Mouse (Mus musculus): ENCODE results near the gene Nol9. TPM values are rescaled to one million over a fixed set of nuclear protein-coding genes. Genes with fewer than 3 reads are reported as not detected.

The Nol9 gene
- polyA plus RNA-seq, 1 experiment from 2014 or later: 22.7 TPM

DNA sequence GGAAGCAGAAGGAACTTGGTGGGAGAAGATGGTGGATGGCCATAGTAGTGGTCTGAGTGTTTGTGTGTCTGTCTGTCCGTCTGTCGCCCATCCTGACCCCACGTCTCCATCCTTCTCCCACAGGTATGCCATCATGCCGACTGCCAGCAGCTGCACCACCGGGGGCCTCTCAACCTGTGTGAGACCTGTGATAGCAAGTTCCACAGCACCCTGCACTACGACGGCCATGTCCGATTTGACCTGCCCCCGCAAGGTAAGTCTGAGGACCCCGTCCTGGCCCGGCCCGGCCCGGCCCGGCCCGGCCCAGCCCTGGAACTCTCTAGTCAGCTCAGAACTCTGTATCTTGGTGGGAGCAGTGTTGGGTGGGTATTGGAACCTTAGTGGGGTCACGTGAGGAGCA lies 62.8 kb downstream of the Nol9 start:
- no peak for ATAC-seq (ENCODE audit: low read depth)
- Histone ChIP-seq H3K27ac (ENCODE audit: low read length) (peak overlapping the region; percentile 61; the same call in 1 of the 2 replicates), H3K9ac (ENCODE audit: low read length) (peak overlapping the region; percentile 40; the same call in 1 of the 2 replicates), H3K4me1 (replicated peaks; ENCODE audit: control insufficient read depth, insufficient read depth, low read length) (peaks cover 22% of the 10 kb centered on the region), H3K9me3 (ENCODE audit: control insufficient read depth, low read length) (no peaks in the 10 kb centered on the region), H3K27me3 (ENCODE audit: control insufficient read depth, insufficient read depth, low read depth, low read length) (no peaks in the 10 kb centered on the region), H3K4me3 (ENCODE audit: low read length) (no peak overlapping the region), H3K4me2 (ENCODE audit: low read depth, low read length) (no peak overlapping the region), H3K36me3 (ENCODE audit: control insufficient read depth, insufficient read depth, low read length) (peaks cover 24% of the 10 kb centered on the region)
- 91% methylated on average over 16 of the region's 16 CpGs for WGBS

DNA sequence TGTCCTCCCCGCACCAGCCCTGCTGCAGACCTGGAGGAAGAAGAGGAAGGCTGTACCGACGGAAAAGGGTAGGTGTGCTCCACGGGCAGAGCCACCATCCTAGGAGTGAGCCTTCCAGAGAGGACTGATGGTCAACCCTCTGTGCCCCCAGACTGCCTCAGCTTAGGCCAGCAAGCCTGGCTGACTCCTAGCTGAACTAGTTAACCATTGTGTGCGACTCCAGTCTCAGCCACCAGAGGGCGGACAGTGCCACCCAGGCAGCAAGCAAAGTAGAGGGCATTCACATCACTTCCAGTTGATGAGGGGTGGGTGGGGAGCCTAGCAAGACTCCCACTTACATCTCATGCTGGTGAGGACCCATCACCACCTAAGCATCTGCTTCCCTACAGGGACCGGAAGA lies 63.9 kb downstream of the Nol9 start:
- H3K4me2 ChIP-seq (ENCODE audit: low read depth, low read length): no peak overlapping the region
- no peak overlapping the region for H3K9ac ChIP-seq (ENCODE audit: low read length)
- H3K27ac ChIP-seq (ENCODE audit: low read length): no peak overlapping the region
- no peaks in the 10 kb centered on the region for H3K27me3 ChIP-seq (ENCODE audit: control insufficient read depth, insufficient read depth, low read depth, low read length)
- WGBS: 37% methylated on average over 7 of the region's 7 CpGs
- peaks cover 21% of the 10 kb centered on the region for H3K4me1 ChIP-seq (replicated peaks; ENCODE audit: control insufficient read depth, insufficient read depth, low read length)
- no peak for ATAC-seq (ENCODE audit: low read depth)
- H3K36me3 ChIP-seq (ENCODE audit: control insufficient read depth, insufficient read depth, low read length): peaks cover 24% of the 10 kb centered on the region
- no peaks in the 10 kb centered on the region for H3K9me3 ChIP-seq (ENCODE audit: control insufficient read depth, low read length)
- H3K4me3 ChIP-seq (ENCODE audit: low read length): no peak overlapping the region

- H3K27ac ChIP-seq (ENCODE audit: low read length): peak overlapping the region; percentile 6; the same call in 1 of the 2 replicates
- WGBS: 56% methylated on average over 9 of the region's 9 CpGs
- H3K9me3 ChIP-seq (ENCODE audit: control insufficient read depth, low read length): no peaks in the 10 kb centered on the region
Observed at GRCm38 (mm10) chr4:152106746-152107145, 67.6 kb downstream of the Nol9 start.

DNA sequence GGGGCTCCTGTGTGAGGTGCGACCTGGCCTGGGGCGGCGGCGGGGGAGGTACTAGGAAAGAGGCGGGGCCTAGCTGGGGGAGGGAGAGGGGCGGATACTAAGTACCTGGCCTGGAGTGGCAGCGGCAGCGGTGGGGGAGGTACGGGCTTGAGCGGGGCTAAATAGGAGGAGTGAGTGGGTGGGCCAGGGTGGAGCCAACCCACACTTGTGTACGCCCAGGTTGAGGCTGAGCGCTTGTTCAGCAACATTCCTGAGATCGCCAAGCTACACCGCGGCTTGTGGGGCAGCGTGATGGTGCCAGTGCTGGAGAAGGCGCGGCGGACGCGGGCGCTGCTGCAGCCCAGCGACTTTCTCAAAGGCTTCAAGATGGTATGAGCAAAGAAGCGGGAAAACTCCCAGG lies 68.4 kb downstream of the Nol9 start:
- Histone ChIP-seq H3K4me3 (ENCODE audit: low read length) (peak overlapping the region; percentile 39), H3K27me3 (ENCODE audit: control insufficient read depth, insufficient read depth, low read depth, low read length) (no peaks in the 10 kb centered on the region), H3K9ac (ENCODE audit: low read length) (peak overlapping the region; percentile 44; the same call in 1 of the 2 replicates), H3K36me3 (ENCODE audit: control insufficient read depth, insufficient read depth, low read length) (peaks cover 33% of the 10 kb centered on the region), H3K4me2 (ENCODE audit: low read depth, low read length) (peak overlapping the region; percentile 60), H3K9me3 (ENCODE audit: control insufficient read depth, low read length) (no peaks in the 10 kb centered on the region), H3K27ac (ENCODE audit: low read length) (peak overlapping the region; percentile 87), H3K4me1 (replicated peaks; ENCODE audit: control insufficient read depth, insufficient read depth, low read length) (peaks cover 13% of the 10 kb centered on the region)
- ATAC-seq (ENCODE audit: low read depth): peak; percentile 92
- WGBS: 16% methylated on average over 24 of the region's 24 CpGs

More at GRCm38 (mm10) chr4:152106746-152107145, 67.6 kb downstream of the Nol9 start:
- Histone ChIP-seq H3K4me3 (ENCODE audit: low read length) (no peak overlapping the region), H3K27me3 (ENCODE audit: control insufficient read depth, insufficient read depth, low read depth, low read length) (no peaks in the 10 kb centered on the region), H3K9ac (ENCODE audit: low read length) (no peak overlapping the region), H3K4me1 (replicated peaks; ENCODE audit: control insufficient read depth, insufficient read depth, low read length) (peaks cover 14% of the 10 kb centered on the region), H3K36me3 (ENCODE audit: control insufficient read depth, insufficient read depth, low read length) (peaks cover 35% of the 10 kb centered on the region), H3K4me2 (ENCODE audit: low read depth, low read length) (no peak overlapping the region)
- no peak for ATAC-seq (ENCODE audit: low read depth)

DNA sequence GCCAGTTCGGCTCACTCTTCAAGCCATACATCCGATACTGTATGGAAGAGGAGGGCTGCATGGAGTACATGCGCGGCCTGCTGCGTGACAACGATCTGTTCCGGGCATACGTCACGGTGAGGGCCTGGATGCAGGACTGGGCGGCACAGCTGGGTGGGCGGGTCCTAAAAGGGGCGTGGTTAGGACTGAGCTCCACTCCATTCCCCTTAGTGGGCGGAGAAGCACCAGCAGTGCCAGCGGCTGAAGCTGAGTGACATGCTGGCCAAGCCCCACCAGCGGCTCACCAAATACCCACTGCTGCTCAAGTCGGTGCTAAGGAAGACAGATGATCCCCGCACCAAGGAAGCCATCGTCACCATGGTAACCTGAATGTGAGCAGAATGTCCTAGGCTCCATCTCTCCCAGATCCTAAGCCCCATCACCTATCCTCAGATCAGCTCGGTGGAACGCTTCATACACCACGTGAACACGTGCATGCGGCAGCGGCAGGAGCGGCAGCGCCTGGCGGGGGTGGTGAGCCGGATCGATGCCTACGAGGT lies 68.9 kb downstream of the Nol9 start:
- Histone ChIP-seq H3K36me3 (ENCODE audit: control insufficient read depth, insufficient read depth, low read length) (peaks cover 31% of the 10 kb centered on the region), H3K9me3 (ENCODE audit: control insufficient read depth, low read length) (no peaks in the 10 kb centered on the region), H3K9ac (ENCODE audit: low read length) (peak overlapping the region; percentile 44; the same call in 1 of the 2 replicates), H3K4me2 (ENCODE audit: low read depth, low read length) (peak overlapping the region; percentile 60), H3K4me3 (ENCODE audit: low read length) (peak overlapping the region; percentile 39), H3K27me3 (ENCODE audit: control insufficient read depth, insufficient read depth, low read depth, low read length) (no peaks in the 10 kb centered on the region), H3K4me1 (replicated peaks; ENCODE audit: control insufficient read depth, insufficient read depth, low read length) (peaks cover 13% of the 10 kb centered on the region), H3K27ac (ENCODE audit: low read length) (peak overlapping the region; percentile 87)
- 23% methylated on average over 30 of the region's 30 CpGs for WGBS
- ATAC-seq (ENCODE audit: low read depth): peak; percentile 92

DNA sequence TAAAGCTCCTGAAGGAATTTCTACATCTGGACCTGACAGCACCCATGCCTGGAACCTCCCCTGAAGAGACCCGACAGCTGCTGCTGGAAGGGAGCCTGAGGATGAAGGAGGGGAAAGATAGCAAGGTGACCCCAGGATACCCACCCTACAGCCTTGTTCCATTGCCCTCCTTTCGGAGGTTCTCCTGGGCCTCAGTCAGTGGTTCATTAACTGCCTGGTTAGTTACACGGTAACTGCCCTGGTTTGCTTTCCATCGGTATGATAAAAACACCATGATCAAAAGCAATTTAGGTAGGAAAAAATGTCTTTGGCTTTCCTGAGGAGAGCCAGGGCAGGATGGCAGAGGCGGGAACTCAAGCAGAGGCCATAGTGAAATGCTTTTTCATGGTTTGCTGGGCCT lies 69.6 kb downstream of the Nol9 start:
- peaks cover 13% of the 10 kb centered on the region for H3K4me1 ChIP-seq (replicated peaks; ENCODE audit: control insufficient read depth, insufficient read depth, low read length)
- no peaks in the 10 kb centered on the region for H3K9me3 ChIP-seq (ENCODE audit: control insufficient read depth, low read length)
- no peak overlapping the region for H3K4me3 ChIP-seq (ENCODE audit: low read length)
- no peak overlapping the region; the same call in 1 of the 2 replicates for H3K27ac ChIP-seq (ENCODE audit: low read length)
- no peak for ATAC-seq (ENCODE audit: low read depth)
- no peak overlapping the region for H3K9ac ChIP-seq (ENCODE audit: low read length)
- no peaks in the 10 kb centered on the region for H3K27me3 ChIP-seq (ENCODE audit: control insufficient read depth, insufficient read depth, low read depth, low read length)
- peak overlapping the region; percentile 60; the same call in 1 of the 2 replicates for H3K4me2 ChIP-seq (ENCODE audit: low read depth, low read length)
- 91% methylated on average over 5 of the region's 5 CpGs for WGBS
- H3K36me3 ChIP-seq (ENCODE audit: control insufficient read depth, insufficient read depth, low read length): peaks cover 32% of the 10 kb centered on the region

DNA sequence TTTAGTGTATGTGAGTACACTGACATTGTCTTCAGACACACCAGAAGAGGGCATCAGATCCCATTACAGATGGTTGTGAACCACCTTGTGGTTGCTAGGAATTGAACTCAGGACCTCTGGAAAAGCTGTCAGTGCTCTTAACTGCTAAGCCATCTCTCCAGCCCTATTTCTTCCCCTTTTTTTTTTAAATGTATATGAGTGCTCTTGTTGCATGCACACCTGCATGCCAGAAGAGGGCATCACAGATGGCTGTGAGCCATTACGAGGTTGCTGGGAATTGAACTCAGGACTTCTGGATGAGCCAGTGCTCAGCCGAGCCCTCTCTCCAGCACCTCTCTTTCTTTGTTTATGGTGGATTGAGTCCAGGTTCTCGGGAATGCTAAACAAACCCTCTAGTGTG lies 70.4 kb downstream of the Nol9 start:
- Histone ChIP-seq H3K4me1 (replicated peaks; ENCODE audit: control insufficient read depth, insufficient read depth, low read length) (peaks cover 13% of the 10 kb centered on the region), H3K9me3 (ENCODE audit: control insufficient read depth, low read length) (no peaks in the 10 kb centered on the region), H3K4me2 (ENCODE audit: low read depth, low read length) (no peak overlapping the region), H3K9ac (ENCODE audit: low read length) (no peak overlapping the region), H3K27me3 (ENCODE audit: control insufficient read depth, insufficient read depth, low read depth, low read length) (peaks cover under 1% of the 10 kb centered on the region; the same call in 1 of the 2 replicates), H3K36me3 (ENCODE audit: control insufficient read depth, insufficient read depth, low read length) (peaks cover 31% of the 10 kb centered on the region), H3K4me3 (ENCODE audit: low read length) (no peak overlapping the region), H3K27ac (ENCODE audit: low read length) (no peak overlapping the region)
- no peak for ATAC-seq (ENCODE audit: low read depth)
- WGBS: 62% methylated on average over 3 of the region's 3 CpGs

DNA sequence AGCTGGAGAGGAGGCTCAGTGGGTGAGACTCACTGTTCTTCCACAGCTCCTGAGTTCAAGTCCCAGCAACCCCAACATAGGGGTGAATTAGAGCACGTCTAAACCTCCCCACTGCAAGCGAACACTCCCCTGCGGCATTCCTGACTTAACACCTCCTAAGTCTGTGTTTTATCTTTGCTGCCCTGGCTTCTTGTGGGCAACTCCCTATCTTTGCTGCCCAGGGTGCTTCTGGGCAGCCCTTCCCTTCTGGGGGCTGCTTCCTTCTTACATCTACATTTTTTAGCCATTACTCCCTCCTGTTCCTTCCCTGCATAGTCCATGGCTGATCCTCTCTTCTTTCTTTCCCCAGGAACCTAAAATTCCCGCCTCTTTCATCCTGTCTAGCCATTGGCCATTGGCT lies 71.6 kb downstream of the Nol9 start:
- Histone ChIP-seq H3K27ac (ENCODE audit: low read length) (no peak overlapping the region), H3K4me2 (ENCODE audit: low read depth, low read length) (no peak overlapping the region), H3K27me3 (ENCODE audit: control insufficient read depth, insufficient read depth, low read depth, low read length) (peaks cover 6% of the 10 kb centered on the region), H3K9me3 (ENCODE audit: control insufficient read depth, low read length) (no peaks in the 10 kb centered on the region), H3K9ac (ENCODE audit: low read length) (no peak overlapping the region), H3K36me3 (ENCODE audit: control insufficient read depth, insufficient read depth, low read length) (peaks cover 32% of the 10 kb centered on the region), H3K4me1 (replicated peaks; ENCODE audit: control insufficient read depth, insufficient read depth, low read length) (peaks cover 21% of the 10 kb centered on the region), H3K4me3 (ENCODE audit: low read length) (no peak overlapping the region)
- ATAC-seq (ENCODE audit: low read depth): no peak
- 84% methylated on average over 4 of the region's 4 CpGs for WGBS

All from lung, embryonic 16.5 days (tissue).